Mouse (Mus musculus): ENCODE data around the gene Ppm1m.
"Not testable (repeated sequence)": the region's sequence is repeated elsewhere in the genome, so short reads cannot be mapped to it uniquely, and the experiment has no call there.

Gene Ppm1m

DNA sequence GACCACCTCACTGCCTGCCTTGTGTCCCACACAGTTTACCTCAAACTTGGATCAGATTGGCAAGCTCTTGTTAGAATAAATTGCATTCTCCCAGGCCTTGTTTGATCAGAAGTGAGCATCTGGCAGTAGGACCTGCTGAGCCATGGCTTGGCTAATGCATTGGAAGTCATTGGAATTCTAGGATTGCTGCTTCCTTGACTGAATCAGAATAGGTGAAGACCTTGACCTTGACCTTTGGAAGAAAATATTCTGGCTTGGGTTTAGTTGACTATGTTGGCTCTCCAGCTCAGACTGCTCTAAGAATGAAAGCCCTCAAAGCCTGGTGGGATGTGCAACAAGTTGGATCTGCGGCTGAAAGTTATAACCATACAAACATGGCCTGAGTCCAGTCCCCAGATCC lies 8.2 kb downstream of the Ppm1m start:
- DNase-seq (ENCODE audit: low spot score): no peak

DNA sequence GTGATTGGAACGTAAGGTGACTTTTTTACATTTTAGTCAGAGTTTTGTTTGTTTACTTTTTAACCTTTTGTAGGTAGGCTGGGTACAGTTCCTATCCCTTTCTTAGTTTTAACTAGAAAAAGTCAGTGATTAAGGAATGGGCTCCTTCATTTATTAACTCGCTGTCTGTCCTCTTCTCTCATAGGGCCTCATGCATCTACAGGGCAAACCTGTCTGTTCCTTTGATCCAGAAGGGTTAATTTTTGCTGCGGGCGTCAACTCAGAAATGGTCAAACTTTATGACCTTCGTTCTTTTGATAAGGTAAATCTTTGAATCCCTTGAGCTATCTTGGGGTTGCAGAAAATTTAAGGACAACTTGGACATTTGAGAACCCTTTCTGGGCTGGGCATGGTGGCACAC lies 15.6 kb downstream of the Ppm1m start:
- DNase-seq (ENCODE audit: low spot score): no peak

DNA sequence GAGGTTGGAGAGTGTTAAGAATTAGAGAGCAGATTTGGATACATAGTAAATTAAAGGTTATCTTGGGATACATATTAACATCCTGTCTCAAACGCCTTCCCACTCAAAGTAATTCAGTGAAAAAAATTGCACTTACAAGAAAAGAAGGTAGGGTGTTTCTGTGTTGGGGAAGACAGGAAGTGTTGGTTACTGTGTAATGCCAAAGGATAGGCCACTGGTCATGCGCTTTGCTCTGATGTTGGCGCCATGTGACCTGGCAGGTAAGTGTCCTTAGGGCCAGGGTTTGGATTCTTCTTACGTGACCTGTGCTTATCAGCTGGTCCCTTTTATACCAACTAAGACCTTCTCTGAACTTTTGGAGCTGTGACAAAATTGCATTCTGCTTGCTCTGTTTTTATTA lies 17.4 kb downstream of the Ppm1m start:
- DNase-seq (ENCODE audit: low spot score): no peak

DNA sequence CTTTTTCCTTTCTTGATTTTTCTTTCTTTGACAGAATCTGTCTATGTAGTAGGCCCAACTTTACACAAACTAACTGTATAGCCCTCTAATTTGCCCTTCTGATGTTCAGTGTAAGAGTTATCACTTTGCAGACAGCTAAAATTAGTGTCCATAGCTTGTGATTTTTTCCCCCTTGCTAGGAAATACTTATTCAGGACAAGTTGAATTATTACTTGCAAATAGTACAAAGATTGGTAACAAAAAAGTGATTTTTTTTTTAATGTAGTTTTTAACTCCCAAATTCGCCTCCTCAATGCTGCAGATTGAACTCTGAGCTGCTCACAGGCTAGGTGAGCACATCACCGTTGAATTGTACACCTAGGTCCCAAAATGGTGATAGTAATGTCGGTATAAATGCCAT lies 19.6 kb downstream of the Ppm1m start:
- DNase-seq (ENCODE audit: low spot score): no peak

DNA sequence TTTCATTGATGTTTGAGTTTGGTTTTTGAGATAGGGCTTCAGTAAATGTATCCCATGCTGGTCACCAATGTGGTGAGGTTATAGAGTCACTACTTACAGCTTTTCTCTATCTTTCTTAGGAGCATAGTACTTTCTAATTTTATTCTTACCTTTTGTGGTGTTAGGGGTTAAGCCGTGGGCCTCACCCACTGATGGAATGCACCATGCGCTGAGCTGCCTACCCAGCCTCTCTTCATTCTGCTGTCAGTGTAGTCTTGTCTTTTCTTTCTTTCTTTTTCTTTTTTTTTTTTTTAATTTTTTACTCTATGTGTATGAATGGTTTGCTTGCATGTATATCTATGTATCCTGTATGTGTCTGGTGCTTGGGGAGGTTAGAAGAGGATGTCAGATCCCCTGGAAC lies 20.1 kb downstream of the Ppm1m start:
- DNase-seq (ENCODE audit: low spot score): no peak

- DNase-seq (ENCODE audit: low spot score): no peak
Measured at GRCm38 (mm10) chr9:106177799-106178198, 21.7 kb downstream of the Ppm1m start.

- no peak for DNase-seq (ENCODE audit: low spot score)
Measured at GRCm38 (mm10) chr9:106176769-106177168, 22.8 kb downstream of the Ppm1m start.

DNA sequence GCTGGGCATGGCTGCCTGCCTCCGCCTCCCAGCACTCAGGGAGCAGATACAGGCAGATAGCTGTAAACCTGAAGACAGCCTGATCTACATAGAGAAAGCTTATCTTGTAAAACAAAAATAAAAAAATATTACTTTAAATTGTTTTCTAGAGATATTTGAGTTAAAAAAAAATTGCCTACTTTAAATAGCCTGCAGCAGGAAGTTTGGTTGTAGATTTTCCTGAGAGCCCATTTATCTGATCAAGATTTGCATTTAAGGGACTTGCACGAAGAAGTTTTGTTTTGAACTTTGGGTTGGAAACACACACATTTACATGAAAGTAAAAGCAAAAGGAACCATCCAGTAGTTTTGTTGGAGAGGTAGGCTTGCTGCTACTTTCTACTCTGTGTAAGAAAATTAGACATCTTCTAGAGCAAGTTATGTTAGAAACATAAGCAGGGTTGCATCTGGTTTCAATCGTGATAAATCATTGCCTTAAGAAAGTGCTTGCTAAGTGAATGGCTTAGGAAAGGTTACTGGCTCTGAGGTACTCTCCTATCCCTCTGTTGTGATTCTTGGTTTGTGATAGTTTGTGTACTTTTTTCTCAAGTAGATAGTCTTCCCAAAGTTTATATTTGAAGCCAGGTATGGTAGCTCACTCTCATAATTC lies 23.9 kb downstream of the Ppm1m start:
- no peak for DNase-seq (ENCODE audit: low spot score)

GRCm38 (mm10) chr9:106173363-106173762 lies 26.2 kb downstream of the Ppm1m start:
- DNase-seq (ENCODE audit: low spot score): no peak

DNA sequence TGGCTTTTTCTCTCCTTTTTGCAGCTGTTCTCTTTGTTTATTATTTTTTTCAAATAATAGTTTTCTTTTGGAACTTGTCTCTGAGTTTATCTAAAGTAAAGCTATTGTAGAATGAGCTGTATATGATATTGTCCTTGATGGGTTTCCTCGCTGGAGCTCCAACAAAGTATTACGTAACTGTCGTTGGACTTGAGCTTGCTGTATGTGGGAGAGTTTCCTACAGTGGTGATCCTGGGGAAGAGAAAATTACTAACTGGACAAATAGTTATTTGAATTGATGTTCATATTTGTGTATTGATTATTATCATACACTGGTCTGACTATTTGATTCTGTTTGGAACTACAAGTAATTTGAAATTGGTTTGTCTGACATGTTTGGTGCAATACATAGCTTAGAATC lies 27.0 kb downstream of the Ppm1m start:
- DNase-seq (ENCODE audit: low spot score): no peak

DNA sequence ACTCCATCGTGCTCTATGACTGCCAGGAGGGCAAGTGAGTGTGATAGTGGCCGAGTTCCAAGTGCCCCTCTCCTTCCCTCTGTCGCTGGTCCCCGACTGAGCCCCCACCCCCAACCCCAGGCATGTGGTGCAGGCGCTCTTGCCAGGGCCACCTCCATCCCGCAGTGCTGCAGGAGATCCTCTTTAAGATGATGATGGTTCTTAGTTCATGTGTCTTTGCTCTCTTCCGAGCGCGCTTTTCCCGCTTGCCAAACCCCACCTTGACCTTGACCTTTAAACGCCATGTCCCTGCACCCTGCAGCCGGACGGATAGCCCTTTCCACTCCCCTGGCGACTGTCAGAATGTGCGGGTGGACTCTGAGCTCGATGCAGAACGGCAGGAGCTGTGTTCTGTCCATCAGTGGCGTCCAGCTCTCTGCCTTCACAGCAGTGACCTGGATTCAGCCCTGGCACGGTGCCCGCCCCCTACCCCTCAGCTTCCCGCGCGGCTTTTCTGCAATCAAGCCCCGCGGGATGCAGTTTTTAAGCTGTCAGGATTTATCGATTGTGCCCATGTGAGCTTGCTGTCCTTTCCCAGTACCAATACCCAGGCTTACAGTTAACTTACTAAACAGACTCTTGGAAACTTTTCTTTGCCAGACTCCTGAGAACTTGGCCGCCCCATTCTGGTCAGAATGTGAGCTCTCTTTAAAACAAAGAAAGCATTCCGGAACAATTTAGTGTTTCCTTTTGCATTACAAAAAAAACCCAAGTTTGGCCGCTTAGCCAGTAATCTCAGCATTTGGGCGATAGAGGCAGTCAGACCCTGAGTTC lies 28.0 kb downstream of the Ppm1m start:
- peak; percentile 63 for DNase-seq (ENCODE audit: low spot score)

DNA sequence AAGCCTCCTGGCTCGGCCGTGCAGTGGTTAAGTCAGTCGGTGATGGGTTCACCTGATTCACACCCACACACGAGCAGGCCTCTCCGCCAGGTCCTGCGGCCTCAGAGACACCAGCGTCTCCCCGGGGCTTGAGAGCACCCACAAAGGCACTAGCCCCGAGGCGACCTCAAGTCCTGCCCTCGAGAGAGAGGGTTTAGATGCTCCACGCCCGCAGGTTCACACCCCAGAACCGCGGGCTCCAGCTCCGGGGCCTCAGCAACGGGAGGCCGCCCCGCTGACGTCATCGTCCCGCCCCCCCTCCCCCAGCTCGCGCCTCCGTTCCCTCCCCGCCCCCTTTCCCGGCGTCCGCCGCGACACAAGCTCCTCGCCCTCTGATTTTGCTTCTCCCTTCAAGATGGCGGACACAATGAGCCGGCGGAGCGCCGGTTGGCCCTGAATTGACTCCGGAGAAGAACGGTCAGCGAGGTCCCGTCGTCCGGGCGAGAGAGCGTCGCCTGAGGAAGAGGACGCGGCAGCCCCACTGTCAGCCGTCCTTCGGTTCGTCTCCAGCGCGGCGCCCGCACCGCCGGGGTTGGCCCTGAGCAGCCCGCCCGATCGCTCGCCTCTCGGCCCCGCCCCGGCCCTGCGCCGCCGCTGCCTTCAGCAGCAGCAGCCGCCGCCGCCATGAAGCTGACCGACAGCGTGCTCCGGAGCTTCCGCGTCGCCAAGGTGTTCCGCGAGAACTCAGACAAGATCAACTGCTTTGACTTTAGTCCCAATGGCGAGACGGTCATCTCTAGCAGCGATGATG lies 28.8 kb downstream of the Ppm1m start, which contains the start of gene Wdr82:
Wdr82 (plus strand) TSS at position 373 of the 790 bp plus-strand sequence.
- peak; percentile 74 for DNase-seq (ENCODE audit: low spot score)

- no peak for DNase-seq (ENCODE audit: low spot score)
Measured at GRCm38 (mm10) chr9:106169917-106170316, 29.6 kb downstream of the Ppm1m start.

GRCm38 (mm10) chr9:106169006-106169405 lies 30.5 kb downstream of the Ppm1m start:
- DNase-seq (ENCODE audit: low spot score): not testable (repeated sequence)

DNA sequence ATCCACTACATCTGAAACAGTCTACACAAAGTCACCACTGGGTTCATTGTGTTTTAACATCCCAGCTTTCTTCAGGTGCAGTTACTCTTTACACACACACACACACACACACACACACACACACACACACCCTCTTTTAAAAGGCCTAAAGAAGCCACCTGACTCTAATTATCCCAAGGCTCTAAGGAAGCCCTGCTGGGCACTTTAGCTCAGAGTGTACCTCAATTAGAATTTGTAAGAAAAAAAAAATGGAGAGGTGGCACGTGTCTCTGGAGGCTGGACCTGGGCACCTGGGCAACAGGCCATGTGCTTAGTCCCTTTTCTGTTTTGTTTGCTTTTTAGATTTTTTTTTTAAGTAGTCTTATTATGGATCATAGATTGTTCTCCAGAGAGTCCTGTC lies 31.8 kb downstream of the Ppm1m start:
- DNase-seq (ENCODE audit: low spot score): no peak

GRCm38 (mm10) chr9:106167241-106167640 lies 32.3 kb downstream of the Ppm1m start:
- DNase-seq (ENCODE audit: low spot score): no peak

GRCm38 (mm10) chr9:106166709-106167108 lies 32.8 kb downstream of the Ppm1m start:
- no peak for DNase-seq (ENCODE audit: low spot score)

DNA sequence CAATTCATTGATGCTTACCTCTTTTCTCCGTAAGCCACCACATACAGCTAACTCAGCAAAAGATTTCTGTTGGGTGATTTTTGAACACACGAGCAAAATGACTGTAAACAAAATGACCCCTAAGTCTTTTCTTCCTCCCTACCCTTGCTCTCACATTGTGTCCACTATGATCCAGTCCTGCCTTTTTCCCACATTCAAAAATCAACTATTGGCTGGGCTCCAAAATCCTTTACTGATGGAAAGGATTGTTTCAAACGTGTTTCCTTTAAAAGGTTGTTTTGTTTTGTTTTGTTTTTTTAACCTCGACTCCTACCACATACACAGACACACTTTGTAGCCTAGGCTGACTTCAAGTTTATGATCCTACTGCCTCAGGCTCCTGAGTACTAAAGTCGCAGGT lies 39.1 kb downstream of the Ppm1m start:
- DNase-seq (ENCODE audit: low spot score): no peak

GRCm38 (mm10) chr9:106159784-106160301 lies 39.7 kb downstream of the Ppm1m start:
- DNase-seq (ENCODE audit: low spot score): peak; percentile 99

DNA sequence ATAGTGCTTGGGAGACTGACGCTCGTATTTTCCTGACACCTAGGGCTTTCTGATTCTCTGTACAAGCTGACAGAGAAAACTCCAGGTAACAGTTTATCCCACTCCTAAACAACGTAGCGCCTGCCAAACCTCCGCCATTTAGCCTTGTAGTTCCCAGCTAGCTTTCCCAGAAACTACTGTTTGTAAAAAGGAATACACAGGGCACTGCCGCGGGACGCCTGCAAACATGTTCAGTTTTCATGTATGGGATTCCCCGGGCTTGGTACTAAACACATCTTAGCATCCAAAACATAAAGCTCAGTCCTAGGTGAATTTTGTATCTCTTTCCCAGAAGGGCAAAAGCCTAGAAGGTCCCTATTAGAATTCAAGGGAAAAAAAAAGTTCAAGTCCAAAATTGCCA lies 40.3 kb downstream of the Ppm1m start:
- no peak for DNase-seq (ENCODE audit: low spot score)

DNA sequence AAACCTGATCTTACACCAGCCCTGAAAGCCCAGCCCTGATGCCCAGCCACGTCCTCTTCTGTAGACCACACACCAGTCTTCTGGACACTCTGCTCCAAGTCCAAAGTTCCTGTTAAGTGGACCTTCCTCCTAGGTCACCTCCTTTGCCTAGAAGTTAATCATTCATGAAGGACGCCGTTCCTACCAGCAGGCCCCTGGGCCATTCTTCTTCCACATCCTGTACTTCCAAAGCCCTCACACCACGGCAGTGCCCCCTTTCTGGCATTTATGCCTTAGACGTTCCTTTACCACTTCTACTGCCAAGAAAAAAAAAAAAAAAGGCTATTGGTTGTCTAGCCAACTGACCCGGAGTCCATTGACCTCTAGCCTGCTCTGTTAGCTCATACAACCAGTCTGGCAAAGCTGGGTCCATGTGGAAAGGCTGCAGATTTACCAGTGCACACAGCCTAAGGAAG lies 41.5 kb downstream of the Ppm1m start, which contains the start of gene Glyctk:
Glyctk (minus strand) TSS at position 102 of the 455 bp plus-strand sequence.
- no peak for DNase-seq (ENCODE audit: low spot score)

- no peak for DNase-seq (ENCODE audit: low spot score)
Measured at GRCm38 (mm10) chr9:106157623-106157925, 42.0 kb downstream of the Ppm1m start.
